Mouse (Mus musculus): ENCODE results near the gene Rin3.
"Not testable (repeated sequence)": the region's sequence is repeated elsewhere in the genome, so short reads cannot be mapped to it uniquely, and the experiment has no call there.

Rin3 gene

DNA sequence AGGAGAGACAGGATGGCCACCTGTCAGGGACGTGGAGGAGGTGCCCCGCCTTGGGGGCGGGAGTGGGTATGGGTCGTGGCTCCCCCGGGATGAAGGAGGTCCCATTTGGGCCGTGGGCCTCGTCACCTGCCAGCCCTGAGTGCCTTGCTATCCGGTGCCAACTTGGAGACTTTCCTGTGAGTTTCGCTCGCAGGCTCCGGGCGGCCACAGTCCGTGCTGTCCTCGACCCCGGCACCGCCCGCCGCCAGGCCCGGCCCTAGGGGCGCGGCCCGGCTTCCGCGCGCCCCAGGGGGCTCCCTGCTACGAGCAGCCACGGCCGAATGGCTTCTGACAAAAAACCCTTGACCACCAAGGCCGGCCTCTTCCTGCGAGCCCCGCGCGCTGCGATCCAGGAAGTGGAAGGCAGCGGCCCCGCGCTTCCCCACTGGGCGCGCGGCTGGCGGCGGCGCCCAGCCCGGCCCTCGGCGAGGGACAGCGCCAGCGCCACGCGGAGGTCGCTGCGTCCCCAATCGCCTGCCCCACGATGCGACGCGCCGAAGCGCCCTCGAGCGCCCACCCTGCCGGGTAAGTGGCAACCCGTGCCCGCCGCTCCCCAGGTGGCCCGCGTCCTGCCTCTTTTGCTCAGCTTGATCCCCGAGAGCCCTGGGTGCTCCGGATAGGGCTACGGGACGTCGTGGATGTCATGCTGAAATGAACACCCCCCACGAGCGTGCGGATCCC is at the start of gene Rin3:
Gene Rin3 (plus strand): TSS at position 286 of the 720 bp plus-strand sequence.
- in situ Hi-C loops (cut with MboI) = no loop called here

DNA sequence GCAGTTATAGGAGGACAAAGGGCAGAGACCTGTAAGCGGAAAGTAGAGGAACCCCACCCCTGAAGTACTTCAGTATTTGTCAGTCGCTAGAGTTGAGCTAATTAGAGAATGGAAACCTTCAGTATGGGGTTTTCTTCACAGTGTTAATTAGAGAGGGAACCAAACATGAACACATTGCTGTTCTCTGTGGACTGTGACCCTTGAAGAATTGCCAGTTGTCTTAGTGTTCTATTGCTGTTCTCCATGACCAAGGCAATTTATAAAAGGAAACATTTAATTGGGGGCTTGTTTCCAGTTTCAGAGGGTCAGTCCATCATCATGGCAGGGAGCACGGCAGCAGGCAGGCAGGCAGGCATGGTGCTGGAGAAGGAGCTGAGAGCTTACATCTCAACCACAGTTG is 47.3 kb upstream of the Rin3 start:
- in situ Hi-C loops (cut with MboI) = no loop called here

DNA sequence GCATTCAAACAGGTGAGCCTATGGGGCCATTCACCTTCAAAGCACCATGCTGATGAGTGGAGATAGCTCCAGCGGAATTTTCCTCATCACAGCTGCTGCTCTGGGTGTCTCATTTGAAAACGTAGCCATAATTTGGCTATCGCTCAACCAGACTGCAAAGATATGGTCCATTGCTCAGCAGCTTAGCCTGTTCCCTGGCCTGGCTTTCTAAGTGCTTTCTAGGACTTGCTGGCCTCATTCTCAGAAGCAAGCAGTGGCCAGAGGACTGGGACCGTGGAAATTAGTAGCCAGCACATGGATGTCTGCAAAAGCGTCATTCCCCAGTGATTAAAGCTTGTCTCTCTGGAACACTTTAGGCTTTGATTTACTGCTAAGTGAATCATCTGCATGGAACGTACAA is 46.5 kb upstream of the Rin3 start:
- in situ Hi-C loops (cut with MboI) = no loop called here

DNA sequence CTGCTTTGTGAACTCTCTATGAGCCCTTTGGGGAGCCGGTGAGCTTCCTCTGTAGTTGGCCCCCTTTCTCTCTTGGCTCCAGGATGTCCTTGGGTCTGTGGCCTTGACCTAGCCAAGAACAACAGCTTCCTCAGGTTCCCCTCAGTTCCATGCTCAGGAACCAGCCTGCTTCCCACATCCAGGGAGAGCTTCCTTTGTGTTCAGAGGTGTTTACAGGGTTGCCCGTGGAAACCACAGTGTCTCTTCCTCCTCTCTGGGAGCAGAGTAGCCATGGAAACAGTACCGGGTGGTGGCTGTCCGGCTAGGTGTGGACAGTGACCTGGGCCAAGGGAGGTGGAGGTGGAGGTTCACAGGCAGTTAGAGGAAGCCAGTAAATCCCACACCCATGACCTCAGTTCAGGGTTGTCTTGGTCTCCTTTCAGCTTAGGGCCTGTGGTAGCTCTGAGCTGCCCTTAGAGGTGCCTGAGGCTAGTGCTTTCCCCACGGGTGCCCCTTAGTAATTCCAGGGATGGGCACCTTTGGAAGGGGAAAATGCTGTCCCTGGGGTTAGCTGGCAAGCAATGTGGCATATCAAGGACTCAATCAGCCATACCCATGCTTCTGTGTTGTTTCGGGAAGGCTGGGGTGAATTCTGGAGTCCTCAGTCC is 40.6 kb upstream of the Rin3 start:
- in situ Hi-C loops (cut with MboI) = no loop called here

DNA sequence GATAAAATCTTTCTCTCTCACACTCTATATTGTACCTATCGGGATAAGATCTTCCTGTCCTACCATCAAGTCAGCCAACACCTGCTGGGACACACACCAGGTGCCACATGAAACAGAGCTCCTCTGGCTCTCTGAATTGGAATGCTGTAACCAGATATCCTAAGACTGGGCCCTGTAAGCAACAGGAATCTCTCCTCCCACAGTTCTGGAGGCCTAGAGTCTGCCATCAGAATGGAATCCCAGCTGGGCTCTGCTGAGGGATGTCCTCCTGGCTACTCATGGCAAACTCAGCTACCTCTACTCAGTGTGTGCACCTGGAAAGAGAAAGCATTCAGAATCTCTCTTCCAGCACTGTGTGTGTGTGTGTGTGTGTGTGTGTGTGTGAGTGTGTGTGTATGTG is 38.9 kb upstream of the Rin3 start:
- in situ Hi-C loops (cut with MboI) = no loop called here

DNA sequence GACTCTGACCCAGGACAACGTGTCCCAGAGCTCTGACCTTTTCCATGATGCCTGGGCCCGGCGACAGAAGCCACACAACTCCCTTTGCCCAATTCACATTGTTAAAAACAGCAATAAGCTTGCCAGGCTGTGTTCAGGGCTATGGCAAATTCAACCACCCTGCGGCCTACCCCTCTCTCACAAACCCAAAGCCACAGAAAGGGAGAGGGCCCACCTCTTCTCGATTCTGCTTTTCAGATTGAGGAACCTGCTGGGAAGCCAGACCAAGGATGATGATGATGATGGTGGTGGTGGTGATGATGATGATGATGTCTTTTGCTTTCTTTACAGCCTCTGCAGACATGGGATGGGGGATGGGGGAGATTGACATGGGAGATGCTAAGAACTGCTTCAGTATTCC is 36.6 kb upstream of the Rin3 start:
- in situ Hi-C loops (cut with MboI) = no loop called here

DNA sequence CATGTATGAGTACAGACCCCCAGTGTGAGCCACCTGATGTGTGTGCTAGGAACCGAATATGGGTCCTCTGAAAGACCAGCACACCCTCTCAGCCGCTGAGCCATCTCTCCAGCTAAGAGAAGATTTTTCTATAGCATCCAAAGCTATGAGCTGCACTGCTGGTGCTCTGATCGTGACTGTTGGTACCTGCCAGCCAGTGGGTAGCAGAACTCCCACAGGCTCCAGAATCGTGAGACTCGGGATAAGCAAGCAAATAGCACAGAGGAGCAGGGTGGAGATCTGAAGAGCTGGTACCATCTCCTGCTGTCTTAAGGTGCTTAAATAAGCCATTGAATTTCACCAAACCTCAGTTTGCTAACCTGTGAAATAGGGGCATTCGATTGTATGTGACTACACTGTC is 34.7 kb upstream of the Rin3 start:
- in situ Hi-C loops (cut with MboI) = no loop called here

DNA sequence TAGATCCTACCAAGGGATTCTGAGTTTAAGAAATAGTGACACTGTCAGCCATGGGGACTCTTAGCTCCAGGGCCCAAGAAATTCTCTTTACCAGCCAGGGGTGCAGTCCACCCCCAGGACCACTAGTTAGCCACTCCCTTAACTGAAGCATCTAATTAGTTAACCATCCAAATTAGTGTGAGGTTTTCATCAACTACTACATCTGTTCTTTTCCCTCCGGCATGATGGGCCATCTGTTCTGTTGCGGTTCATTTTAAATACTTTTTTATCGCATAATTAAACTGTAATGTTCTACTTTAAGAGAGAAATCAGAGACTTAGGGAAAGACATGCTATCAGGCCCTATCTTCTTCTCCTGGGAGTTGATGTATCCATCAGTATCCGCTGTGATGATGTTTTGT is 32.5 kb upstream of the Rin3 start:
- in situ Hi-C loops (cut with MboI) = no loop called here

DNA sequence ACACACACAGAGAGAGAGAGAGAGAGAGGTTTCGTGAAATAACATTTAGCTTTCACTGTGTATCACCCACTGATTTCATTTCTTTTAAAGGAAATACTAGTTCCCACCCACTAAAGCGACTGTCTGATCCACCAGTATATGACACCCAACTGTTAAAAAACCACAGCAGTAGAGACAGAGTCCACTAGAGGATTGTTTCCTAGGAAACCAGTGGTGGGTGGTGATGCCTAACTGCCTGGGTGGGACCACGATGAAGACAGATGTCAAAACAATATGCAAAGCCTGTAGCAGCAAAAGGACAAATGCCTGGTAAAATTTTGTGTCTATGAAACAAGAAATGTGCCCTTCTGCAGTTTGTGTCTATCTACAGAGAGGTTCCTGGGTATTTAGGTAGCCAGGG is 31.8 kb upstream of the Rin3 start:
- in situ Hi-C loops (cut with MboI) = no loop called here

DNA sequence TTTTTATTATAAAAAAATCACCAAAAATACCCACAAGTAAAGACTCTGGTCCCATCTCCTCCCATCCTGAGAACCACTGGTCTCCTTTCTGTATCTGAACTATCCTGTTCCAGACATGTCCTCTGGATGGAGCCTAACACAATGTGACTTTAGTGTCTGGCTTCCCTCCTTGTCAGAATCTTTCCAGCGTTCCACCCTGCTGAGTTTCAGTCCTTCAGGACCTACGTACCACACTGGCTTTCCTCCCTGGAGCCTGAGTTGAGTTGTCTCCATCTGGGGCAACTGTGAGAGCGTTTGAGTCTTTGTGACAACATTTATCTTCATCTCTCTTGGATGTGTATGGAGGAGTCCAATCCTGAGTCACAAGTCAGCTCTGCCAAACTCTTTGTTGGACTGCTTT is 30.9 kb upstream of the Rin3 start:
- in situ Hi-C loops (cut with MboI) = no loop called here

DNA sequence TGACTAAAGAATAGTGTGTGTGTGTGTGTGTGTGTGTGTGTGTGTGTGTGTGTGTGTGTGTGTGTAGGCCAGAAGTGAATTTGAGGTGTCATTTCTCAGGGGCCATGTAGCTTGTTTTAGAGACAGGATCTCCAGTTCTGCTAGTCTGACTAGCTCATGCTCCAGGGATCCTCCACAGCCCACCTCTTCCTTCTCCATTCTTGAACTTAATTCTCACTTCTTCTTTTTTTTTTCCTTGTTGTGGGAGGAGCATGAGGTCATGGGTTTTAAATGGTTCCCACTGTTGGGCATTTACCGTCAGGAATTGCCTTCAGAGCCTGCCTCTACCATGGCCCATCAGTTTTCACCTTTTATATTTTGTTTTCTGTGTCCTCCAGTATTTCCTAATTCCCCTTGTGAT is 30.3 kb upstream of the Rin3 start:
- in situ Hi-C loops (cut with MboI) = no loop called here

DNA sequence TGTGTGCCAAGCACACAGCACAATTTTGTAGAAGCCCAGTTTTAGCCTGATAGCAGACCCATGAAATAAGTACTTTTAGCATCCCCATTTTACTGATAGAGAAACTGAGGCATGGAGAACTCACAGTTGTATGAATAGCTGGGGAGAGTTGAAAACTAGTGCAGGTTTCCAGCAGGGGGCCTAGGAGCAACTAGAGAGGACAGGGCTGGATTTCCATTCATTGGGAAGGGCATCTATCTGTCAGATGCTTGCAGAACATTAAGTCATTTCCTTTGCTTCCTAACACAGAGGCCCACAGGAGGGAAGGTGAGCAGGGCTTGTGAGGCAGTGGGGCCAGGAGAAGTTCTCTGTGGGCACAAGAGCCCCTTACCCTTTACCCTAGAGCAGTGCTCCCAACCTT is 27.8 kb upstream of the Rin3 start:
- in situ Hi-C loops (cut with MboI) = no loop called here

DNA sequence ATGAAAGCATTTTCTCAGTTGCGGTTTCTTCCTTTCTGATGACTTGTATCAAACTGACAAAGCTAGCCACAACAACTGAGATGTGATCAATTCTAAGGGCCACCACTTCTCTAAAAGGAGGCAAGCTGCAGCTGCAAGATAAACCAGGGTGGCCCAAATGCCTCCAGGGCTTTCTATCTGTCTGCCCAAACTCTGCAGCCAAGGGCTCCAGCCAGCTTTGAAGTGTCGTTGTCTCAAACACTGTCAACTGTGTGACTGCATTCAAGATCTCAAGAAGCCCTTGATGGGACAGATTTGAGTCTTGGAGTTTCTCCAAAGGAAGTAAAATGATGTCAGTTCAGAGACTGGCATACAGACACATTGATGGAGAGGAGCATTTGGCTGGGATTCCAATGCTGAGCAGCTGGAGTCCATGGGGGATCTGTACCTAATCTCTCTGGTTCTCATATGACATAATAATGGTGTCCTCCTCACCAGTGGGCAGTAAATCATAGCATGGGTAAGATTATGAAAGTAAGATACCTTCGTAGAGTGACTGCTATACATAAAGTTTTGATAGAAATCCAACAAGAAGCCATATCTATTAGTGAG is 24.2 kb upstream of the Rin3 start:
- in situ Hi-C loops (cut with MboI) = no loop called here

DNA sequence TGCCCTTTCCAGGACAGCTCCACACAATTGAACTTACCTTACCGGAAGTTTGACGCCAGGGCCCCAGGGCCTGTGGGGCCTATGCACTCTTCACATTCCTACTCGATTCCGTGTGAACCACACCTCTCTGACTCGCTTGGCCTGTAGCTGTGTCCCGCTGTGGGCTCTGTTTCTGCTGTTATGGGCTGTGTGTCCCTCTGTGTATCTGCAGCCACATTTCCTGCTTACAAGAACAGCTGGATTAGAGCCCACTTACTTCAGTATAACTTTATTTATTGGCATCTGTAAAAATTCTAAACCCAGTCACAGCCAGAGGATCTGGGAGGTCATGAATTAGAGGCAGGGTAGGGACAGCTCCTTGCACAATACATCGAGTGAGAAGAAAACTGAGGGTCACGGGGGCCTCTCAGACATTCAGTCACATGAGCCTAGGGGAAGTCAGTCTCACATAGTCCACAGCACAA is 20.9 kb upstream of the Rin3 start:
- in situ Hi-C loops (cut with MboI) = no loop called here

DNA sequence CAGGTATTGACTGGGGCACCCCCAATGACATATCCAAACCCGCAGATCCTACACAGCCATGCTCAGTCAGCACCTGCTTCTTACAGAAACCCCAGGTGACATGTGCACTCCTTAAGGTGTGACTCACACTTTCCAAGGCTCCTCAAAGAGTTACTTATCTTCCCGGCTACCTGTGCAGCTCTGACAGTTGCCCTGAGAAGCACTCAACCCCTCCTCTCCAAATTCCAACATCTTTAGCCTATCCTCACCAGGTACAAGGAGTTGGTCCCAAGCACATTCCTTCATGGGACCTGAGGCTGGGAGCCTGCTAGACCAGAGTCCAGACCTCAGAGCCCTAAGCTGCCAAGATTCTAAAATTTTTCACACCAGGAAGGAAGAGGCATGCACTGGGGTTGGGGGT is 20.0 kb upstream of the Rin3 start:
- in situ Hi-C loops (cut with MboI) = no loop called here

DNA sequence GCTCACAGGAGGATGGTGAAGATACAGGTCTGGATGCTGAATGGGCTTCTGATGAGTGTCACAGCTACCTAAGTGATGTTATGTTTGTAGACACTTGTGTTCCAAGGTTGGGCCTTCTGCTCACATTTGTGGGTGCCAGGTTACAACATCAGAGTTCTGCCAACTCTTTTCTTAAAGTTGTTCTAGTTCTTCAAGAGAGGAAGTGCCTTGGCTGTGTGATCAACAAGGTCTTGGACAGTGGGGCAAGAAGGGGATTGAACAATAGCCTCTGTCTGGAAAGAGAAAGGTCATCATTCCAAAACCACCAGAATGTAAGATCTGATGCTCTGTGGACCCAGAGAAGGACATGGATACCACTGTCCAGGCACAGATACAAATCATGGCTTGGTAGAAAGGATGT is 19.6 kb upstream of the Rin3 start:
- in situ Hi-C loops (cut with MboI) = no loop called here

DNA sequence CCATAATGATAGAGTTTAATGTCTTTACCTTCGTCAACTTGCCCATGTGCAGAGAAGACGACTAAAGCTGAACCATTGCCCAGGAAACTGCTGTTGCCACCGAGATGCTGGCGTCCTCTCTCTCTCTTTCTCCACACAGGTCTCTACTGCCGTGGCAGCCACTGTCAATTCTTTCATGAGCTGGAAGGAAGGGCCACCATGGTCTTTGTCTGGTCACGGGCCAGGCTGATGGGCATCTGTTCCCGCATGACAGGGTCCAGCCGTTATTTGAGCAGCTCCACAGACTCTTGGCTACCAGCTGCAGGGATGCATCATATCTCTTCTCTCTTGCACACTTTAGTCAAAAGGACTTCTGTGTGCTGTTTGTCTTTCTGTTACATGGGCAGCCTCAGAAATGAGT is 16.4 kb upstream of the Rin3 start:
- in situ Hi-C loops (cut with MboI) = no loop called here

DNA sequence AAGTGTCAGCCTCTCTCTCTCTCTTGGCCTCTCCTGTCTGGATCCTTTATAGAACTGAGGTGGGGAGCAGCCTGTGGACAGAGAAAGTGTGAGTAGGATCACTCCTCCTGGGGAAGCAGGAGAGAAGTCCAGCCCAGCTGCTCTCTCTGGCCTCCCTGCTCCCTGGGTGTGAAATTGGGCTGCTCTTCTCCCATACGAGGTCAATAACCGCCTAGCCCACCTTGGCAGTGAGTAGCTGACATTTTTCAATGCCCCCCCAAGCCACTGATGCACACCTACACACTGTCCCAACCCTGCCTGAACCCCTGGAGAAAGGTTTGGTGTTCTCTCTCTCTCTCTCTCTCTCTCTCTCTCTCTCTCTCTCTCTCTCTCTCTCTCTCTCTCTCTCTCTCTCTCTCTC is 13.7 kb upstream of the Rin3 start:
- in situ Hi-C loops (cut with MboI) = no loop called here

DNA sequence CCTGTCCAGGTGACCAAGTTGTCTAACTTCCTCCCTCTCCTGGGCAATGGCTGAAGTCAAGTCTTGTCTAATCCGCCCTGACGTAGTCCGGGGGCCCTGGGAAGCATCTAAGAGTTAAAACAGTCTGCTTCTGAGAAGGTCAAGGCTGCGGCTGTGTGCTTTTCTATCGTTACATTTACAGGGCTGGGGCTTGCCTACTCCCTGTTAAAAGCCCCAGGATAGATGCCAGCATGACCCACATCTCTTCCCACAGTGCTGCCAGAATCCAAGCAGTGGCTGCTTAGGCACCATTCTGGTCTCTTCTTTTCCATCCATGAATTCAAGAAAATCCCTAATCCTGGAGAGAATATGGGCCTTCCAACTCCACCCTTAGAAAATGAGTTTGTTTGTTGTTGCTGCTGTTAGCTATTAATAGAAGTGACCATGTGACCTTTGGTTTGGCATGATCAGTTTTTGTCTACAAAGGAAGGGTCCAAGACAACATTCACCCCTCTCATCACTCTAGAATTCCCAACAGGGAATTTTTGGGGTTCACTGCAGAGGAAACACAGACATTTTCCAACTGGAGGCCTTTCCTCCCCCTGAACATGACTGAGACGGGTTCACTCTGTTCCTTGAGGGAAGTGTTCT is 12.0 kb upstream of the Rin3 start:
- in situ Hi-C loops (cut with MboI) = no loop called here

DNA sequence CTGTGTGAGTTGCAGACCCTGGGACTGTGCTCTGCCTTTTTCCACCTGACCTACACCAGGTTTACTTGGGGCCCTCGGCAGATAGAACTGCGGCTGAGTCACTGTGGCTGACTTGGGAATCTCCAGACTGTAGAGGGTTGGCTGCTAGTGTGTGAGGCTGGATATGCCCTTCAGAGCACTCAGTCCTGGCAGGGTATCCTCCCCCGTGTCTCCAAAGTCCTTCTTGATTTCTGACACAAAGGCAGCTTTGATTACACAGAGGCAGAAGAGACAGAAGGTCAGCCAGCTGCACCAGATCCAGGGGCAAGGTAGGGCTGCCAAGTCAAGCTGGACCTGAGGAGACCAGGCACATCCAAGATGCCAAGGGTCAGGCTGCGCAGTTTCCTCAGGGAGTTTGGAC is 11.4 kb upstream of the Rin3 start:
- in situ Hi-C loops (cut with MboI) = no loop called here

DNA sequence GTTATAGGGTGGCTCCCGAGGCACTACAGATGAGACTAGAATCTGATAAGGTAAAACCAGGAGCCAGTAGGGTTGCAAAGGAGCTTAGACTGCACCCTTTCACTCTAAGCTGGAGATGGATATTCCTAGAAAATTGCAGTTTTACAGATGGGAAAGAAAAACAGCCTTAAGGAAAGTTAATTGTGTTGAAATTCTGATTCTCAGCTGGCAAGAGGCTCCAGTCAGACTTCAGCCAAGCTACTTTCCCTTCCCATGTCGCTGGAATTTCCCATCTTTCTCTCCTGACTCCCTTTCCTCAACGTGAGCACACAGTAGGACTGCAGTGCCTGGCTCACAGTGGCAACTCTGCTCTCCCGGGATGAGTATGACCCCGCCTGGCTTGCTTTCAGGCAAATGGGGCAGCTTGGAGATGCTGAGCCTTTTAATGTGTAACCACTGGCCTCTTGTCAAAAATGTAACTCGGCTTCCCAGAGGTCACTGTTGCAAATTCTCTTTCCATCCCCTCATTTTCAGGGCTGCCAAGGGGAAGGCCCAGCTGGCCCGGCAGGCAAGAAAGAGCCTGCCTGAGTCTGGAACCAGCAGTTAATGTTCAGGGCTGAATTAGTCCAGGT is 6.9 kb upstream of the Rin3 start:
- in situ Hi-C loops (cut with MboI) = no loop called here

DNA sequence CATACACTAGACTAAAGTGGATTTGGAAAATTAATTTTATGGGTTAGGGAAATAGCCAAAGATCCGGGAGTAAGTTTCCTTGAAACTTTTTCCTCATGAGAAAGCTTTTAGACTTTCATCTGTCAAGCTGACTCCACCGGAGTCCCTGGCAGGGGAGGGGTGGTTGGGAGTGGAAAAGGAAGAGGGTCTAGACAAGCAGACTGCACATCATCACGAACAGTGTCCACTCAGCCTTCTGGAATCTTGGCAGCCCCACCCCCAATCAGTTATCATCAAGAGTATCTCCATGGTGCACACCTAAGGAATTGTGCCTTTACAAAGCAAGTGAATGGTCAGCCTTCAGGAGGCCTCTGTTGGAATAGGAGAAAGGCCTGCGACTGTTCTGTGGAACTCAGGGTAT is 2.6 kb upstream of the Rin3 start:
- in situ Hi-C loops (cut with MboI) = not testable (repeated sequence)

All from mature B cell (primary cell).